Mouse (Mus musculus) spleen, postnatal 0 days (tissue): ENCODE measurements around the gene Gm10031. TPM values are rescaled to one million over a fixed set of nuclear protein-coding genes. Genes with fewer than 3 reads are reported as not detected.

ENCODE experiments used
- polyA plus RNA-seq: library from polyadenylated mRNA; unstranded; fragments of >200 nt; fragmentation: Nextera tagmentation; extraction: Ambion mirVana; gene quantifications from 2 replicates; pipeline ENCODE4 v1.2.1, GENCODE M21; 2015

Gm10031 gene
- polyA plus RNA-seq: 0.22 and 0.37 TPM in 2 replicates

GRCm38 (mm10) chr1:156523842-156524241, at the start of gene Gm10031:
Gene Gm10031, plus strand, starts transcription at chr1:156524012.

DNA sequence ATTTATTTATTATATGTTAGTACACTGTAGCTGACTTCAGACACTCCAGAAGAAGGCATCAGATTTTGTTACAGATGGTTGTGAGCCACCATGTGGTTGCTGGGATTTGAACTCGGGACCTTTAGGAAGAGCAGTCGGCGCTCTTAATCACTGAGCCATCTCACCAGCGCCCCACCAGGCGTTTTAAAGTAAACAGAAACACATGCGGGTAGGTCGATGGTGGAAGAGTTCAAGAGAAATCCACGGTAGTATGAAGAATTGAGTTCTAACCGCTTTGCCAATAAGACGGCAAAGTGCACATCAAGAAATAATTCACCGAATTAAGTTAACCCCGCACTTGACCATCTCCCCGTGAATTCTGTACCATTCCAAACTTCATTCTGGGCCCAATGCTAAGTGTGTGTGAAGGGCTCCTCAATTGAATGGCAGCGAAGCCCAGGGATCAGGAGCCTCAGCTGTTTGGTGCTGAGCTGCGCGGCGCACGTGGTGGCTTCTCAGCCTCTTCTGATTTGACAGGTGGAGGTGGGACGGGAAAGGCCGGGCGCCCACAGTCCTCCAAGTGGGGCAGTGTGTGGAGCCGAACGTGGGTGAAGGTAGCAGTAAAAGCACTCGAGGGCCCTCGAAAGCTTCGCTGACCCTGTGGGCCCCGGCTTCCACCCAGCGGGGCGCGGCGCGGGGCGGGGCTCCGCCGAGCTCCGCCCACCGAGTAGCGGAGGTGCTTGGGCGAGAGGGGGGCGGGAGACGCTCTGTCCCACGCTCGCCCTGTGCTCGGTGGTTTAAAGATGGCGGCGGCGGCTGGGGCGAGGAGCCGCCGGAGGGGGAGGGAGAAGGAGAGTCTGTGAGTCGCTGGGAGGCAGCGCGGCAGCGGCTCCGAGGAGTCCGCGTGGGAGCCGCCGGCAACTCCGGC, 34.5 kb downstream of the Gm10031 start, which contains the start of gene Abl2:
Gene Abl2, plus strand, starts transcription at position 763 of the 907 bp plus-strand sequence.

Other genes starting within 250 kb of the Gm10031 start
- 0.11 and 0.19 TPM in 2 replicates for gene Tdrd5, start 220.3 kb upstream of the Gm10031 start, polyA plus RNA-seq
- gene Nphs2, start 213.3 kb upstream of the Gm10031 start, polyA plus RNA-seq: 0.13 TPM in 1 of 2 replicates, not detected in the other
- 718 and 777 TPM in 2 replicates for gene Gm2000, start 158.0 kb upstream of the Gm10031 start, polyA plus RNA-seq
- 0.22 and 0.42 TPM in 2 replicates for gene Axdnd1, start 102.9 kb upstream of the Gm10031 start, polyA plus RNA-seq
- gene Soat1, start 49.7 kb upstream of the Gm10031 start, polyA plus RNA-seq: 12.9 and 17.3 TPM in 2 replicates
- gene Abl2, start 34.8 kb downstream of the Gm10031 start, polyA plus RNA-seq: 1.6 and 1.8 TPM in 2 replicates
- gene Tor3a, start 150.3 kb downstream of the Gm10031 start, polyA plus RNA-seq: 5.8 and 9.0 TPM in 2 replicates
- 10.2 and 11.1 TPM in 2 replicates for gene Fam20b, start 195.1 kb downstream of the Gm10031 start, polyA plus RNA-seq